Mouse (Mus musculus) layer of hippocampus, adult 2 months (tissue): ENCODE measurements around the gene Sprr1b. TPM values are rescaled to one million over a fixed set of nuclear protein-coding genes. Genes with fewer than 3 reads are reported as not detected.
A peak's percentile ranks its signal among the peaks of the same experiment; 100 is the strongest.

Source experiments
- DNase-seq, 2 experiments: peaks; one replicate each; pipeline ENCODE4 v3.0.0; 2022; ENCODE audit warnings: low spot score in 2 of 2
- H3K27ac ChIP-seq: fragments of 200-600 bp; 2 replicates; pipeline ENCODE4 v1.8.1; 2022
- H3K4me3 ChIP-seq: fragments of 200-600 bp; 2 replicates; pipeline ENCODE4 v1.8.1; 2022; ENCODE audit warnings: mild to moderate bottlenecking
- CTCF ChIP-seq: fragments of 200-600 bp; conservative IDR thresholded peaks from 2 replicates; pipeline ENCODE4 v1.8.1; 2022; ENCODE audit warnings: antibody characterized with exemption, mild to moderate bottlenecking, moderate library complexity
- total RNA-seq, 2 experiments: library from RNA; stranded (reverse); gene quantifications; 2 replicates each; pipeline ENCODE4 v1.2.3; 2021

Gene Sprr1b
- total RNA-seq, 2 experiments from 2014 or later, result not detected

- no peak overlapping the region for H3K27ac ChIP-seq
- DNase-seq, result no peak
- H3K4me3 ChIP-seq, result no peak overlapping the region
- TF ChIP-seq CTCF, result peak; percentile 70
Observed at GRCm38 (mm10) chr3:92394301-92394700, 44.3 kb downstream of the Sprr1b start.

Other genes with a start within 250 kb of the Sprr1b start
- gene Sprr2a1, start 223.0 kb downstream of the Sprr1b start, total RNA-seq, result not detected
- not detected for gene Sprr2a2, start 222.9 kb downstream of the Sprr1b start, total RNA-seq
- gene Sprr2a3, start 153.4 kb downstream of the Sprr1b start, total RNA-seq, result not detected
- not detected for gene Sprr2b, start 122.2 kb downstream of the Sprr1b start, total RNA-seq
- not detected for gene Sprr2d, start 99.6 kb downstream of the Sprr1b start, total RNA-seq
- not detected for gene Sprr2e, start 86.6 kb downstream of the Sprr1b start, total RNA-seq
- not detected for gene Sprr2f, start 73.6 kb downstream of the Sprr1b start, total RNA-seq
- not detected for gene Sprr2h, start 53.1 kb downstream of the Sprr1b start, total RNA-seq
- gene Sprr2i, start 30.8 kb downstream of the Sprr1b start, total RNA-seq, result not detected
- gene Sprr2j-ps, start 20.7 kb downstream of the Sprr1b start, total RNA-seq, result not detected
- gene Gm9774, start 9.4 kb downstream of the Sprr1b start, total RNA-seq, result 1 to 10 TPM; 1.1 to 4.2 TPM
- not detected for gene Sprr2k, start 6.2 kb downstream of the Sprr1b start, total RNA-seq
- gene Sprr3, start 19.9 kb upstream of the Sprr1b start, total RNA-seq, result not detected
- gene Sprr1a, start 47.1 kb upstream of the Sprr1b start, total RNA-seq, result not detected
- not detected for gene Sprr4, start 61.7 kb upstream of the Sprr1b start, total RNA-seq
- gene 2310046K23Rik, start 95.7 kb upstream of the Sprr1b start, total RNA-seq, result not detected
- gene Ivl, start 134.9 kb upstream of the Sprr1b start, total RNA-seq, result not detected
- gene Smcp, start 150.2 kb upstream of the Sprr1b start, total RNA-seq, result not detected
- not detected for gene 2210017I01Rik, start 168.7 kb upstream of the Sprr1b start, total RNA-seq
- gene Lce6a, start 182.9 kb upstream of the Sprr1b start, total RNA-seq, result not detected
- gene Lce1a1, start 209.5 kb upstream of the Sprr1b start, total RNA-seq, result not detected
- not detected for gene Lce1b, start 218.1 kb upstream of the Sprr1b start, total RNA-seq
- not detected for gene Lce1a2, start 231.5 kb upstream of the Sprr1b start, total RNA-seq
- not detected for gene Lce1c, start 240.5 kb upstream of the Sprr1b start, total RNA-seq
- not detected for gene Lce1d, start 248.4 kb upstream of the Sprr1b start, total RNA-seq